Comparison of ENCODE assay signal across 8 mouse cellular contexts in genomic region chr4:140986024-140986710, GRCm38 (mm10). TPM values are rescaled to one million over a fixed set of nuclear protein-coding genes. Genes with fewer than 3 reads are reported as not detected.
DNase-seq lines count a peak whose midpoint lies in the region; ATAC-seq and TF ChIP-seq lines count a peak whose summit lies in the region.

No protein-coding gene starts in this region.

- TF ChIP-seq POLR2A in thymus, adult 2 months (IDR thresholded peaks at IDR 0.05; ENCODE audit: control insufficient read depth, extremely low read depth, insufficient read depth, low read length, poor library complexity) = no peak

- no peak for TF ChIP-seq CTCF in thymus, adult 2 months (IDR thresholded peaks at IDR 0.05; ENCODE audit: borderline replicate concordance, control insufficient read depth, extremely low read depth, insufficient read depth, low read length, poor library complexity)

- no peak for ATAC-seq in cerebellum, adult (ENCODE audit: insufficient number of reproducible peaks, low FRiP score, low TSS enrichment)
- ATAC-seq in liver, embryonic 11.5 days (replicated peaks; ENCODE audit: low FRiP score) = peak; percentile 38

- no peaks in the 10 kb centered on the region for H3K27me3 ChIP-seq in thymus, adult 2 months (ENCODE audit: control insufficient read depth, insufficient read depth, low read length)
- H3K27me3 ChIP-seq in liver, embryonic 11.5 days (replicated peaks; ENCODE audit: control insufficient read depth, insufficient read depth, low read length) = no peaks in the 10 kb centered on the region

- no peaks in the 10 kb centered on the region for H3K9me3 ChIP-seq in liver, embryonic 11.5 days (ENCODE audit: control insufficient read depth, low read length)

- peak overlapping the region; percentile 97 for H3K4me2 ChIP-seq in liver, embryonic 11.5 days

- 19% methylated on average over 15 of the region's 15 CpGs for WGBS in thymus, adult 2 months
- WGBS in liver, embryonic 11.5 days = 34% methylated on average over 14 of the region's 15 CpGs

- no peak overlapping the region for H3K27ac ChIP-seq in thymus, adult 2 months (ENCODE audit: control insufficient read depth, insufficient read depth, low read length)
- no peak overlapping the region for H3K27ac ChIP-seq in liver, embryonic 11.5 days (ENCODE audit: low read depth, low read length)

- peak overlapping the region; percentile 78; the same call in 1 of the 2 replicates for H3K9ac ChIP-seq in liver, embryonic 11.5 days (ENCODE audit: low read depth, low read length)

- H3K36me3 ChIP-seq in thymus, adult 2 months (ENCODE audit: control insufficient read depth, insufficient read depth, low read length) = no peaks in the 10 kb centered on the region
- no peaks in the 10 kb centered on the region for H3K36me3 ChIP-seq in liver, embryonic 11.5 days (ENCODE audit: control insufficient read depth, insufficient read depth, low read length)

- peak; percentile 56 for DNase-seq in cerebellum, adult 9-11 months
- DNase-seq in thymus, adult 2 months = no peak
- DNase-seq in thymus, postnatal 25 days = no peak
- DNase-seq in liver, embryonic 11.5 days (ENCODE audit: low spot score) = no peak
- DNase-seq in testis, postnatal 10 days (ENCODE audit: low spot score) = peak; percentile 39
- no peak for DNase-seq in gastrocnemius, postnatal 25 days
- no peak for DNase-seq in adipocyte (ENCODE audit: low spot score)

- peak overlapping the region; percentile 64 for H3K4me3 ChIP-seq in thymus, adult 2 months (ENCODE audit: control insufficient read depth, insufficient read depth, low read length)
- H3K4me3 ChIP-seq in liver, embryonic 11.5 days (ENCODE audit: low read depth, low read length) = peak overlapping the region; percentile 87

- H3K4me1 ChIP-seq in thymus, adult 2 months (replicated peaks; ENCODE audit: control insufficient read depth, insufficient read depth, low read length) = peaks cover 40% of the 10 kb centered on the region
- H3K4me1 ChIP-seq in liver, embryonic 11.5 days (replicated peaks; ENCODE audit: control insufficient read depth, insufficient read depth, low read length) = peaks cover 31% of the 10 kb centered on the region

RNA-seq across cellular contexts. Expression of gene Atp13a2, which starts 0.5 kb away (rescaled TPM):
- 300 and 301 TPM in 2 replicates for polyA plus RNA-seq in thymus, adult 2 months (2012; rRNA removed)
- 41.7 and 42.7 TPM in 2 replicates for polyA plus RNA-seq in liver, embryonic 11.5 days (2014; fragmentation: Nextera tagmentation; extraction: Ambion mirVana)
- 10 to 100 TPM; 16.4 to 18.2 TPM for total RNA-seq in gastrocnemius, postnatal 25 days (2021)

RNA-seq across cellular contexts. Expression of gene Mfap2, which starts 24.1 kb away (rescaled TPM):
- 6.1 and 7.0 TPM in 2 replicates for polyA plus RNA-seq in thymus, adult 2 months (2012; rRNA removed)
- polyA plus RNA-seq in liver, embryonic 11.5 days (2014; fragmentation: Nextera tagmentation; extraction: Ambion mirVana) = 107 and 128 TPM in 2 replicates
- 10 to 100 TPM; 11.9 to 13.3 TPM for total RNA-seq in gastrocnemius, postnatal 25 days (2021)

RNA-seq across cellular contexts. Expression of gene Sdhb, which starts 25.2 kb away (rescaled TPM):
- 194 and 239 TPM in 2 replicates for polyA plus RNA-seq in thymus, adult 2 months (2012; rRNA removed)
- polyA plus RNA-seq in liver, embryonic 11.5 days (2014; fragmentation: Nextera tagmentation; extraction: Ambion mirVana) = 339 and 355 TPM in 2 replicates
- total RNA-seq in gastrocnemius, postnatal 25 days (2021) = 100 to 1,000 TPM; 613 to 621 TPM

Comparison
In these comparisons a context has a peak if more than half of its experiments do, and no peak if none do; other contexts are left out.
1. DNase-seq: peak in cerebellum, adult 9-11 months (single experiment) and testis, postnatal 10 days (single experiment); none in thymus, adult 2 months (single experiment), thymus, postnatal 25 days (single experiment), liver, embryonic 11.5 days (single experiment), gastrocnemius, postnatal 25 days (single experiment) and adipocyte (single experiment).
2. RNA of gene Mfap2, which starts 24.1 kb away (polyA plus RNA-seq): 107 to 128 TPM in liver, embryonic 11.5 days; 6.1 to 7.0 TPM in thymus, adult 2 months; every median in the first group is over 10 times any median in the second.